Mouse (Mus musculus): ENCODE results near the gene Ppp3ca. TPM values are rescaled to one million over a fixed set of nuclear protein-coding genes. Genes with fewer than 3 reads are reported as not detected.

Ppp3ca gene
- polyA plus RNA-seq, 1 experiment from 2014 or later, result 127 TPM

GRCm38 (mm10) chr3:136810271-136810670, 140.3 kb downstream of the Ppp3ca start:
- Histone ChIP-seq H3K4me2 (replicated peaks) (no peak overlapping the region), H3K27ac (no peak overlapping the region), H3K4me3 (no peak overlapping the region), H3K4me1 (no peaks in the 10 kb centered on the region), H3K36me3 (no peaks in the 10 kb centered on the region), H3K27me3 (no peaks in the 10 kb centered on the region), H3K9me3 (replicated peaks) (no peaks in the 10 kb centered on the region), H3K9ac (no peak overlapping the region)
- no peak for ATAC-seq (ENCODE audit: low FRiP score)
- WGBS, result 77% methylated on average over 3 of the region's 3 CpGs

- H3K9ac ChIP-seq, result no peak overlapping the region
- 81% methylated on average over 6 of the region's 6 CpGs for WGBS
- ATAC-seq (ENCODE audit: low FRiP score), result no peak
- H3K27me3 ChIP-seq, result no peaks in the 10 kb centered on the region
- H3K4me3 ChIP-seq, result no peak overlapping the region
- H3K27ac ChIP-seq, result no peak overlapping the region
- H3K9me3 ChIP-seq (replicated peaks), result no peaks in the 10 kb centered on the region
- no peaks in the 10 kb centered on the region for H3K36me3 ChIP-seq
- H3K4me2 ChIP-seq (replicated peaks), result no peak overlapping the region
- H3K4me1 ChIP-seq, result no peaks in the 10 kb centered on the region
Observed at GRCm38 (mm10) chr3:136812162-136812561, 142.2 kb downstream of the Ppp3ca start.

- no peak overlapping the region for H3K4me2 ChIP-seq (replicated peaks)
- no peaks in the 10 kb centered on the region for H3K9me3 ChIP-seq (replicated peaks)
- no peaks in the 10 kb centered on the region for H3K36me3 ChIP-seq
- H3K27ac ChIP-seq, result no peak overlapping the region
- no peaks in the 10 kb centered on the region for H3K4me1 ChIP-seq
- no peak overlapping the region for H3K4me3 ChIP-seq
- H3K9ac ChIP-seq, result no peak overlapping the region
- WGBS, result 93% methylated on average over 2 of the region's 2 CpGs
- ATAC-seq (ENCODE audit: low FRiP score), result no peak
- H3K27me3 ChIP-seq, result no peaks in the 10 kb centered on the region
Observed at GRCm38 (mm10) chr3:136812791-136813190, 142.9 kb downstream of the Ppp3ca start.

GRCm38 (mm10) chr3:136813886-136814285, 144.0 kb downstream of the Ppp3ca start:
- Histone ChIP-seq H3K27ac (no peak overlapping the region), H3K4me2 (replicated peaks) (no peak overlapping the region), H3K4me3 (no peak overlapping the region), H3K9me3 (replicated peaks) (no peaks in the 10 kb centered on the region), H3K36me3 (no peaks in the 10 kb centered on the region), H3K9ac (no peak overlapping the region), H3K27me3 (no peaks in the 10 kb centered on the region), H3K4me1 (no peaks in the 10 kb centered on the region)
- ATAC-seq (ENCODE audit: low FRiP score), result no peak
- 86% methylated on average over 2 of the region's 2 CpGs for WGBS

- no peak for ATAC-seq (ENCODE audit: low FRiP score)
- no peaks in the 10 kb centered on the region for H3K27me3 ChIP-seq
- no peak overlapping the region for H3K4me3 ChIP-seq
- 88% methylated on average over 4 of the region's 4 CpGs for WGBS
- H3K4me2 ChIP-seq (replicated peaks), result no peak overlapping the region
- H3K9ac ChIP-seq, result no peak overlapping the region
- no peaks in the 10 kb centered on the region for H3K9me3 ChIP-seq (replicated peaks)
- H3K4me1 ChIP-seq, result no peaks in the 10 kb centered on the region
- no peaks in the 10 kb centered on the region for H3K36me3 ChIP-seq
- no peak overlapping the region for H3K27ac ChIP-seq
Observed at GRCm38 (mm10) chr3:136814916-136815315, 145.0 kb downstream of the Ppp3ca start.

GRCm38 (mm10) chr3:136816319-136816718, 146.4 kb downstream of the Ppp3ca start:
- H3K27ac ChIP-seq, result no peak overlapping the region
- no peak for ATAC-seq (ENCODE audit: low FRiP score)

GRCm38 (mm10) chr3:136818997-136819396, 149.1 kb downstream of the Ppp3ca start:
- no peak overlapping the region for H3K4me3 ChIP-seq
- H3K27ac ChIP-seq, result no peak overlapping the region
- H3K9ac ChIP-seq, result no peak overlapping the region
- H3K4me1 ChIP-seq, result no peaks in the 10 kb centered on the region
- H3K27me3 ChIP-seq, result no peaks in the 10 kb centered on the region
- H3K9me3 ChIP-seq (replicated peaks), result no peaks in the 10 kb centered on the region
- WGBS, result 92% methylated on average over 5 of the region's 5 CpGs
- no peak for ATAC-seq (ENCODE audit: low FRiP score)
- no peak overlapping the region for H3K4me2 ChIP-seq (replicated peaks)
- no peaks in the 10 kb centered on the region for H3K36me3 ChIP-seq

More at GRCm38 (mm10) chr3:136816319-136816718, 146.4 kb downstream of the Ppp3ca start:
- H3K4me2 ChIP-seq (replicated peaks), result no peak overlapping the region
- 63% methylated on average over 3 of the region's 3 CpGs for WGBS
- no peak overlapping the region for H3K9ac ChIP-seq
- H3K4me1 ChIP-seq, result no peaks in the 10 kb centered on the region
- H3K36me3 ChIP-seq, result no peaks in the 10 kb centered on the region
- H3K4me3 ChIP-seq, result no peak overlapping the region
- H3K9me3 ChIP-seq (replicated peaks), result no peaks in the 10 kb centered on the region
- no peaks in the 10 kb centered on the region for H3K27me3 ChIP-seq

- Histone ChIP-seq H3K4me3 (no peak overlapping the region), H3K4me1 (no peaks in the 10 kb centered on the region), H3K27ac (no peak overlapping the region), H3K9ac (no peak overlapping the region), H3K4me2 (replicated peaks) (no peak overlapping the region), H3K9me3 (replicated peaks) (no peaks in the 10 kb centered on the region), H3K27me3 (no peaks in the 10 kb centered on the region), H3K36me3 (no peaks in the 10 kb centered on the region)
- no peak for ATAC-seq (ENCODE audit: low FRiP score)
- WGBS, result 82% methylated on average over 3 of the region's 3 CpGs
Observed at GRCm38 (mm10) chr3:136821039-136821438, 151.1 kb downstream of the Ppp3ca start.

GRCm38 (mm10) chr3:136821993-136822392, 152.1 kb downstream of the Ppp3ca start:
- 85% methylated on average over 2 of the region's 2 CpGs for WGBS

GRCm38 (mm10) chr3:136822431-136822830, 152.5 kb downstream of the Ppp3ca start:
- no peaks in the 10 kb centered on the region for H3K9me3 ChIP-seq (replicated peaks)
- no peaks in the 10 kb centered on the region for H3K27me3 ChIP-seq
- 97% methylated on average over 2 of the region's 2 CpGs for WGBS
- no peak overlapping the region for H3K4me2 ChIP-seq (replicated peaks)
- H3K4me3 ChIP-seq, result no peak overlapping the region
- H3K4me1 ChIP-seq, result no peaks in the 10 kb centered on the region
- ATAC-seq (ENCODE audit: low FRiP score), result no peak
- no peak overlapping the region for H3K27ac ChIP-seq
- no peaks in the 10 kb centered on the region for H3K36me3 ChIP-seq
- no peak overlapping the region for H3K9ac ChIP-seq

More at GRCm38 (mm10) chr3:136821993-136822392, 152.1 kb downstream of the Ppp3ca start:
- no peak overlapping the region for H3K4me2 ChIP-seq (replicated peaks)
- H3K4me3 ChIP-seq, result no peak overlapping the region
- no peaks in the 10 kb centered on the region for H3K4me1 ChIP-seq
- H3K36me3 ChIP-seq, result no peaks in the 10 kb centered on the region
- no peak overlapping the region for H3K27ac ChIP-seq
- H3K9ac ChIP-seq, result no peak overlapping the region
- no peaks in the 10 kb centered on the region for H3K27me3 ChIP-seq
- ATAC-seq (ENCODE audit: low FRiP score), result no peak
- no peaks in the 10 kb centered on the region for H3K9me3 ChIP-seq (replicated peaks)

GRCm38 (mm10) chr3:136828451-136828850, 158.5 kb downstream of the Ppp3ca start:
- no peaks in the 10 kb centered on the region for H3K36me3 ChIP-seq
- H3K9ac ChIP-seq, result no peak overlapping the region
- no peaks in the 10 kb centered on the region for H3K9me3 ChIP-seq (replicated peaks)
- peaks cover 23% of the 10 kb centered on the region for H3K4me1 ChIP-seq
- H3K27ac ChIP-seq, result no peak overlapping the region
- no peak for ATAC-seq (ENCODE audit: low FRiP score)
- H3K27me3 ChIP-seq, result no peaks in the 10 kb centered on the region
- WGBS, result 56% methylated on average over 2 of the region's 2 CpGs
- H3K4me2 ChIP-seq (replicated peaks), result no peak overlapping the region
- H3K4me3 ChIP-seq, result no peak overlapping the region

GRCm38 (mm10) chr3:136829109-136829508, 159.2 kb downstream of the Ppp3ca start:
- H3K4me1 ChIP-seq, result peaks cover 30% of the 10 kb centered on the region
- no peak overlapping the region for H3K9ac ChIP-seq
- H3K4me2 ChIP-seq (replicated peaks), result no peak overlapping the region
- no peaks in the 10 kb centered on the region for H3K9me3 ChIP-seq (replicated peaks)
- no peaks in the 10 kb centered on the region for H3K36me3 ChIP-seq
- no peak overlapping the region for H3K27ac ChIP-seq
- no peak for ATAC-seq (ENCODE audit: low FRiP score)
- WGBS, result 68% methylated on average over 5 of the region's 5 CpGs
- no peaks in the 10 kb centered on the region for H3K27me3 ChIP-seq
- H3K4me3 ChIP-seq, result no peak overlapping the region

- no peak overlapping the region for H3K4me3 ChIP-seq
- H3K4me1 ChIP-seq, result peaks cover 43% of the 10 kb centered on the region
- 79% methylated on average over 12 of the region's 12 CpGs for WGBS
- H3K27me3 ChIP-seq, result no peaks in the 10 kb centered on the region
- no peaks in the 10 kb centered on the region for H3K9me3 ChIP-seq (replicated peaks)
- ATAC-seq (ENCODE audit: low FRiP score), result no peak
- no peak overlapping the region for H3K27ac ChIP-seq
- no peak overlapping the region for H3K9ac ChIP-seq
- no peaks in the 10 kb centered on the region for H3K36me3 ChIP-seq
- no peak overlapping the region for H3K4me2 ChIP-seq (replicated peaks)
Observed at GRCm38 (mm10) chr3:136830687-136831220, 160.8 kb downstream of the Ppp3ca start.
